Mouse (Mus musculus) left cerebral cortex, adult 2 months (tissue): Measurements from ENCODE around the gene Gadl1. TPM values are rescaled to one million over a fixed set of nuclear protein-coding genes. Genes with fewer than 3 reads are reported as not detected.

Experiments used
- DNase-seq, 2 experiments: peaks; one replicate each; pipeline ENCODE4 v3.0.0; 2021 to 2022; ENCODE audit warnings: low spot score in 2 of 2, mixed read lengths in 1 of 2; ENCODE audit errors: extremely low spot score in 1 of 2
- H3K27ac ChIP-seq: fragments of 200-600 bp; 2 replicates; pipeline ENCODE4 v1.8.1; 2022
- H3K4me3 ChIP-seq: fragments of 200-600 bp; 2 replicates; pipeline ENCODE4 v1.8.1; 2022
- CTCF ChIP-seq: fragments of 200-600 bp; IDR thresholded peaks from 2 replicates; pipeline ENCODE4 v1.8.1; 2022; ENCODE audit warnings: antibody characterized with exemption, mild to moderate bottlenecking, moderate library complexity
- intact Hi-C: fragments of 180-260 bp; cut with DNase I; formaldehyde crosslinking; loops from one replicate; pipeline ENCODE4 v1.15.1; 2025
- total RNA-seq, 2 experiments: library from RNA; stranded (reverse); gene quantifications; 2 replicates each; pipeline ENCODE4 v1.2.3; 2021

Gene Gadl1
- total RNA-seq, 2 experiments from 2014 or later, result 0.57 to 0.61 TPM

- Histone ChIP-seq H3K4me3 (no peak overlapping the region), H3K27ac (peak overlapping the region; percentile 15; the same call in 1 of the 2 replicates)
- peak; percentile 1; the same call in 1 of the 2 replicates for TF ChIP-seq CTCF
- intact Hi-C loops, result no loop called here
- DNase-seq, result no peak
These were observed 213.3 kb downstream of the Gadl1 start for GRCm38 (mm10) chr9:116122544-116122943.

- intact Hi-C loops, result no loop called here
- DNase-seq, result no peak
- peak overlapping the region; percentile 15; the same call in 1 of the 2 replicates for H3K27ac ChIP-seq
These were observed 213.8 kb downstream of the Gadl1 start for GRCm38 (mm10) chr9:116122969-116123589.

More at GRCm38 (mm10) chr9:116122969-116123589, 213.8 kb downstream of the Gadl1 start:
- H3K4me3 ChIP-seq, result no peak overlapping the region
- no peak for TF ChIP-seq CTCF
